Mouse (Mus musculus) heart, embryonic 10.5 days (tissue): Measurements from ENCODE around the gene Slc51b. TPM values are rescaled to one million over a fixed set of nuclear protein-coding genes. Genes with fewer than 3 reads are reported as not detected.

Experiments
- DNase-seq: peaks from one replicate; pipeline ENCODE4 v3.0.0-alpha.2; 2017; ENCODE audit warnings: low spot score
- H3K27ac ChIP-seq: fragments of 300-500 bp; sonication (generic); 2 replicates; pipeline ENCODE4 v1.5.1; 2016; ENCODE audit warnings: mild to moderate bottlenecking
- H3K27me3 ChIP-seq: fragments of 300-500 bp; sonication (generic); 2 replicates; pipeline ENCODE4 v1.6.1; 2016; ENCODE audit warnings: mild to moderate bottlenecking; ENCODE audit not compliant: poor library complexity, insufficient read depth, severe bottlenecking
- H3K36me3 ChIP-seq: fragments of 300-500 bp; sonication (generic); 2 replicates; pipeline ENCODE4 v1.6.1; 2016; ENCODE audit warnings: mild to moderate bottlenecking, moderate library complexity
- H3K4me1 ChIP-seq: fragments of 300-500 bp; sonication (generic); 2 replicates; pipeline ENCODE4 v1.6.1; 2016; ENCODE audit warnings: mild to moderate bottlenecking
- H3K4me3 ChIP-seq: fragments of 300-500 bp; sonication (generic); 2 replicates; pipeline ENCODE4 v1.5.1; 2016; ENCODE audit warnings: mild to moderate bottlenecking, moderate library complexity
- H3K9me3 ChIP-seq: fragments of 300-500 bp; sonication (generic); 2 replicates; pipeline ENCODE4 v1.6.1; 2016; ENCODE audit warnings: mild to moderate bottlenecking, moderate library complexity
- WGBS: fragments of 180-500 bp; shearing (Covaris S2); methylation state at CpG from one replicate; pipeline ENCODE4 v1.1.7; 2016; 5-methylcytosine and 5-hydroxymethylcytosine counted together
- polyA plus RNA-seq: library from polyadenylated mRNA; unstranded; fragments of >200 nt; fragmentation: Nextera tagmentation; extraction: Ambion mirVana; gene quantifications from 2 replicates; pipeline ENCODE4 v1.2.1, GENCODE M21; 2016

Gene Slc51b
- polyA plus RNA-seq, 1 experiment from 2014 or later: not detected

GRCm38 (mm10) chr9:65405184-65405449, 17.6 kb downstream of the Slc51b start:
- no peak overlapping the region for H3K27ac ChIP-seq
- no peaks in the 10 kb centered on the region for H3K36me3 ChIP-seq
- H3K9me3 ChIP-seq: no peaks in the 10 kb centered on the region
- no peak overlapping the region for H3K4me3 ChIP-seq
- no peak for DNase-seq
- 82% methylated on average over 2 of the region's 2 CpGs for WGBS
- no peaks in the 10 kb centered on the region for H3K27me3 ChIP-seq
- H3K4me1 ChIP-seq: 0 out of 2 replicates have a peak, but pooled peaks cover 4% of the 10 kb centered on the region

DNA sequence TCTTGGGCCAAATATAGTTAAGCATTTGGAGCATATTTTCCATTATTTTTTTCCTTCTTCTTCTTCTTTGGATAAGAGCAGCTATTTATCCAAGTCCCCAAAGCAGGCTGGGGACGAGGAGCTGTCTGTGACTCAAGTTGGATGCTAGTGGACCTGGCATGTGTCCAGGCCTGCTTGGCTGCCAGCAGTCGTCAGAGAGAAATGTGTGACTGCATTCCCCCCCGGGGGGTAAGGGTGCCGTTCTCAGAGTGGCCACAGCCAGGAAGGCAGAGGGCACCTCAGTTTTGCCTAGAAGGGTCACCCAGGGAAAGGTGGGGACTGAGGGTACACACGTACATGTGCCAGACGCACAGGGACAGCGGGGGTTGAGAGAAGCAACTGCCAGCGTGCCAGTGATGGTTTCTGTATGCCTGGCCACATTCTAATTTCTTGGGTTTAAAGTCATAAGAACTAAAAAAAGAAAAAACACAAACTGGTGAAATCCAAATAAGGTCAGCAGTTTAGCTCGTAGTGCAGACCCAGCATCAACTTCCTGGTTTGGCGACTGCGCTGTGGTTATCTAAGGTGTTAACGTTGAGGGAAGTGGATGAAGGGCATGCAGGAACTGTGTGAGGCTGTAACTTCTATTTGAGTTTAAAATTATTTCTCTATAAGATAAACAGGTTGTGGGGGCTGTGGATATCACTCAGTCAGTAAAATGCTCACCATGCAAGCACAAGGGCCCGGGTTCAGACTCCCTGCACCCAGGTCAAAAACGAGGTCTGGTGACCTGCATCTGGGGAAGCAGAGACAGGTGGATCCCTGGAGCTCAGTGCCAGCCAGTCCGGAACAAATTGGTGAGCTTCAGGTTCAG, 18.2 kb downstream of the Slc51b start:
- no peak for DNase-seq
- H3K36me3 ChIP-seq: no peaks in the 10 kb centered on the region
- H3K9me3 ChIP-seq: no peaks in the 10 kb centered on the region
- H3K27ac ChIP-seq: no peak overlapping the region
- H3K4me1 ChIP-seq: 0 out of 2 replicates have a peak, but pooled peaks cover 4% of the 10 kb centered on the region
- H3K4me3 ChIP-seq: no peak overlapping the region
- H3K27me3 ChIP-seq: no peaks in the 10 kb centered on the region
- WGBS: 65% methylated on average over 15 of the region's 15 CpGs

DNA sequence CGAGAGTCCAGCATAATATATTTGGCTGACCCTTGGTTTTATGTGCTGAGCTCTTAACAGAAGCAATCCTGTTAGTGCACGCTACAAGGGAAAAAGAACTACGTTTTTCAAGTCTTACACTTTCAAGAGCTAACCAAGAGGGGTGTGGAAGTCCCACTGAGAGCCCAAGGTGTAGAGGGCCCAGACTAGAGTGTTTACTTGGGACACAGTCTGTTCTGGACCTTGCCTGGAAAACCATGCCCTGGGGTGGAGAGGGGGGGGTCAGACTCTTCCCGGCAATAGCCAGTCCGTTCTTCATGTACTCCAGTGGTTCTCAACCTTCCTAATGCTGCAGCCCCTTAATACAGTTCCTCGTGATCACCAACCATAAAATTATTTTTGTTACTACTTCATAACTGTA, 22.8 kb downstream of the Slc51b start:
- WGBS: 84% methylated on average over 6 of the region's 6 CpGs
- no peaks in the 10 kb centered on the region for H3K9me3 ChIP-seq
- H3K27ac ChIP-seq: no peak overlapping the region
- H3K4me3 ChIP-seq: no peak overlapping the region
- H3K36me3 ChIP-seq: no peaks in the 10 kb centered on the region
- peaks cover 17% of the 10 kb centered on the region for H3K4me1 ChIP-seq
- H3K27me3 ChIP-seq: no peaks in the 10 kb centered on the region; the same call in 1 of the 2 replicates
- DNase-seq: no peak

DNA sequence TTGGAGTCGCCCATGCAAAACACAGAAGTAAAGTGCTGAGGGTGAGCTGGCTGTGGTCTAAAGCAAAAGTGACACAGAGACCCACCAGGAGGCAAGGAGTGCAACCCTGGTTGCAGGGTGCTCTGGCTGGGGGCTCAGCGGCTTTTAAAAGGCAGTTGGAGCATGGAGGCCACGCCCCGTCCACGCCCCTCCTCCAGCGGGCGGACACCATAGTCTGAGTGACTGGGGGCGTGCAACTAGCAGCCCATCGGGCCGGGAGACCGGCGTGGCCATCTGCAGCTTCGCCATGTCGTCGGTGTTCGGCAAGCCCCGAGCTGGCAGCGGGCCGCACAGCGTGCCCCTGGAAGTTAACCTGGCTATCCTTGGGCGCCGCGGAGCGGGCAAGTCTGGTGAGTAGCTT, 24.5 kb downstream of the Slc51b start, which contains the start of gene Rasl12:
Gene Rasl12 (plus strand): TSS at position 228 of the 400 bp plus-strand sequence.
- DNase-seq: peak; percentile 88
- no peaks in the 10 kb centered on the region for H3K36me3 ChIP-seq
- H3K27ac ChIP-seq: peak within 1 kb of the TSS; percentile 81
- 2% methylated on average over 24 of the region's 24 CpGs for WGBS
- peaks cover 25% of the 10 kb centered on the region for H3K4me1 ChIP-seq
- peaks cover 7% of the 10 kb centered on the region for H3K27me3 ChIP-seq
- peak within 1 kb of the TSS; percentile 66 for H3K4me3 ChIP-seq
- H3K9me3 ChIP-seq: no peaks in the 10 kb centered on the region

- Histone ChIP-seq H3K36me3 (no peaks in the 10 kb centered on the region), H3K9me3 (no peaks in the 10 kb centered on the region), H3K4me1 (peaks cover 44% of the 10 kb centered on the region), H3K27me3 (peaks cover 43% of the 10 kb centered on the region), H3K4me3 (no peak overlapping the region), H3K27ac (no peak overlapping the region)
- no peak for DNase-seq
- WGBS: 54% methylated on average over 2 of the region's 2 CpGs
These were observed 28.4 kb downstream of the Slc51b start for GRCm38 (mm10) chr9:65394360-65394759.

- peaks cover 38% of the 10 kb centered on the region for H3K4me1 ChIP-seq
- H3K27ac ChIP-seq: no peak overlapping the region
- no peak overlapping the region for H3K4me3 ChIP-seq
- peaks cover 51% of the 10 kb centered on the region for H3K27me3 ChIP-seq
- DNase-seq: no peak
- H3K36me3 ChIP-seq: no peaks in the 10 kb centered on the region
- H3K9me3 ChIP-seq: no peaks in the 10 kb centered on the region
- 18% methylated on average over 2 of the region's 2 CpGs for WGBS
These were observed 29.1 kb downstream of the Slc51b start for GRCm38 (mm10) chr9:65393606-65394005.

- H3K27ac ChIP-seq: 0 out of 2 replicates have a peak overlapping the region, but pooled peaks have one; percentile 10
- WGBS: 25% methylated on average over 6 of the region's 6 CpGs
- H3K36me3 ChIP-seq: no peaks in the 10 kb centered on the region
- no peak for DNase-seq
- no peaks in the 10 kb centered on the region for H3K9me3 ChIP-seq
- H3K4me3 ChIP-seq: no peak overlapping the region
- peaks cover 52% of the 10 kb centered on the region for H3K27me3 ChIP-seq
- peaks cover 31% of the 10 kb centered on the region for H3K4me1 ChIP-seq
These were observed 30.0 kb downstream of the Slc51b start for GRCm38 (mm10) chr9:65392638-65393364.

DNA sequence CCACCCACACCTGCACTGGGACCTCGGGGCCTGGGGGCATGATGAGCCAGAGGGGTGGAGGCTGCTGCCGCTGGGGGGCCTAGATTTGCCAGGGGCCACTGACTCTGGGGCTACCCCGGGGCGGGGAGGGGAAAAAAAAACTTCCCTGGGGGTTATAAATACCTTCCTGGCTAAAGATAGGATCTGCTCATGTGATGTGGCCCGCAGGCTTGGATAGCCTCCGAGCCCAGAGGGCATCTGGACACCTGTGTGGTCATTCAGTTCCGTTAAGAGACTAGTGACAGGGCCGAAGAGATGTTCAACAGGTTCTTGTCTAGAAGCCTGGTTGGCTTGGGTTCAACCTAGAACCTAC, 31.2 kb downstream of the Slc51b start, which contains the start of gene Kbtbd13:
Gene Kbtbd13 (minus strand): TSS at position 40 of the 352 bp plus-strand sequence.
- H3K27me3 ChIP-seq: peaks cover 52% of the 10 kb centered on the region
- WGBS: 26% methylated on average over 8 of the region's 8 CpGs
- H3K9me3 ChIP-seq: no peaks in the 10 kb centered on the region
- no peak for DNase-seq
- H3K27ac ChIP-seq: peak within 1 kb of the TSS; percentile 83
- peaks cover 31% of the 10 kb centered on the region for H3K4me1 ChIP-seq
- no peaks in the 10 kb centered on the region for H3K36me3 ChIP-seq
- peak within 1 kb of the TSS; percentile 61 for H3K4me3 ChIP-seq

GRCm38 (mm10) chr9:65390752-65391612, 31.8 kb downstream of the Slc51b start:
- Histone ChIP-seq H3K9me3 (no peaks in the 10 kb centered on the region), H3K36me3 (no peaks in the 10 kb centered on the region), H3K27ac (peak overlapping the region; percentile 83), H3K4me3 (peak overlapping the region; percentile 61), H3K4me1 (peaks cover 31% of the 10 kb centered on the region), H3K27me3 (peaks cover 52% of the 10 kb centered on the region)
- no peak for DNase-seq
- WGBS: 12% methylated on average over 96 of the region's 96 CpGs

DNA sequence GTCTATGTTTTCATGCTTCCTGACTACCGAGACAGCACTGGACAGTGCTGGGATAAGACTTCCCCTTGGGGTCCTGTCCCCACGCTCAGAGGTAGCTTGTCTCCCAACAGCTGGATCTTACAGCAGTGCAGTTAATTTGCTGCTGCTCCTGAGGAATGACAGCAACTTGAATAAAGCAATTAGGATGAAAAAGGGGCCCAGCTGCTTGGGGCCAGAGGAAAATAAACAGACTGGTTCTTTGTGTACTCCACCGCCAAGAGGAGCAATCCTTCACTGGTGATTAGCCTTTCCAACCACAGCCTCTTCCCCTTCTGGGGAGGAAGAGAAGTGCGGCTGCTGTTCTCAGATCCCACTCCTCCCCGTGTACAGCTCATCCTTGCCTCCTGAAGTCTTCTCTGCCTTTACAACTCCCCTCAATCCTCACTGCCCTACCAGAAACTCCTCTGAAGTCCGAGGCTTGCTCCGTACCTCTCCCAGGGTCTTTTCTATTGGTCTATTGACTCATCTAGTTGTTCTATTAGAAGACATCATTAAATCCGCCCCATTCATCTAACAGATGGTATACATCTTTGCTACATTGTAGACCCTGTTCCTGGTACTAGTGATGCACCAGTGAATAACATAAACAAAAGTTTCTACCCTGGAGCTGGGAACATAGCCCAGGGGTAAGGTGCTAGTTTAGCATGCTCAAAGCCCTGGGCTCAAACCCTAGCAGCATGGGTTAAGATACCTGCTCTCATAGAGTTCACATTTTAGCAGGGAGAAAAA, 36.2 kb downstream of the Slc51b start:
- peaks cover 36% of the 10 kb centered on the region for H3K27me3 ChIP-seq
- H3K9me3 ChIP-seq: no peaks in the 10 kb centered on the region
- no peaks in the 10 kb centered on the region for H3K36me3 ChIP-seq
- H3K27ac ChIP-seq: no peak overlapping the region
- H3K4me3 ChIP-seq: no peak overlapping the region
- DNase-seq: no peak
- 37% methylated on average over 8 of the region's 8 CpGs for WGBS
- peaks cover 22% of the 10 kb centered on the region for H3K4me1 ChIP-seq

- H3K36me3 ChIP-seq: no peaks in the 10 kb centered on the region
- H3K27ac ChIP-seq: no peak overlapping the region
- 50% methylated on average over 3 of the region's 3 CpGs for WGBS
- peaks cover 13% of the 10 kb centered on the region for H3K27me3 ChIP-seq
- no peak for DNase-seq
- peaks cover 23% of the 10 kb centered on the region for H3K4me1 ChIP-seq
- no peak overlapping the region for H3K4me3 ChIP-seq
- H3K9me3 ChIP-seq: no peaks in the 10 kb centered on the region
These were observed 38.5 kb downstream of the Slc51b start for GRCm38 (mm10) chr9:65384276-65384675.

DNA sequence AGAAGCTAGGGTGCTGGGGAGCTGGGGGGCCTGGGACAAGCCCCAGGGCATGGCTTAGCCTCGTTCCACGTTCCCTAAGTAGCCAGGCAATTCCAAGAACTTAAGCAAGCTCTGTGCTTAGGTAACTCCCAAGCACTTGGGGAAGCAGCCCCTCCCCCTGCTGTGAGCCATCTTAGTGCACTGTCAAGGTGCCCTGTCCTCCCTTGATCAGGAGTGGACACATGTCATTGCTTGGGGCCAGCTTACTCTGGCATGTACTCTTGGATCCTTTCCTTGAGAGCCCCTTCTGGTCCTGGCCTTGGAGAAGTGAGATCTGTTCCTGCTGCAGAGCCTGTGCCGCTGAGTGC, 40.0 kb downstream of the Slc51b start:
- Histone ChIP-seq H3K4me3 (no peak overlapping the region), H3K4me1 (peaks cover 23% of the 10 kb centered on the region), H3K27ac (peak overlapping the region; percentile 33; the same call in 1 of the 2 replicates), H3K9me3 (no peaks in the 10 kb centered on the region), H3K27me3 (0 out of 2 replicates have a peak, but pooled peaks cover 5% of the 10 kb centered on the region), H3K36me3 (peaks cover under 1% of the 10 kb centered on the region; the same call in 1 of the 2 replicates)
- 43% methylated on average over 3 of the region's 3 CpGs for WGBS
- DNase-seq: no peak
